Mouse (Mus musculus) intestine, embryonic 14.5 days (tissue): ENCODE data around the gene Gm20517. TPM values are rescaled to one million over a fixed set of nuclear protein-coding genes. Genes with fewer than 3 reads are reported as not detected.

Experiments
- ATAC-seq: fragments of 200-750 bp; cut with Nextera tagmentation; replicated peaks from 2 replicates; pipeline ENCODE4 v1.8.0; 2017; ENCODE audit warnings: low read depth, moderate number of reproducible peaks, moderate TSS enrichment, moderate library complexity; ENCODE audit not compliant: low FRiP score, low TSS enrichment
- DNase-seq: peaks from one replicate; pipeline ENCODE4 v3.0.0-alpha.2; 2018; ENCODE audit warnings: low spot score
- H3K27ac ChIP-seq: fragments of 300-500 bp; sonication (generic); 2 replicates; pipeline ENCODE4 v1.5.1; 2014; ENCODE audit warnings: low read depth, mild to moderate bottlenecking, control low read depth
- H3K27me3 ChIP-seq: fragments of 300-500 bp; sonication (generic); replicated peaks from 2 replicates; pipeline ENCODE4 v1.6.1; 2014; ENCODE audit warnings: low read length, control low read depth; ENCODE audit not compliant: control insufficient read depth, insufficient read depth
- H3K36me3 ChIP-seq: fragments of 300-500 bp; sonication (generic); 2 replicates; pipeline ENCODE4 v1.6.1; 2014; ENCODE audit warnings: low read length, control low read depth; ENCODE audit not compliant: control insufficient read depth, insufficient read depth
- H3K4me1 ChIP-seq: fragments of 300-500 bp; sonication (generic); replicated peaks from 2 replicates; pipeline ENCODE4 v1.6.1; 2014; ENCODE audit warnings: low read length, control low read depth, mixed read lengths; ENCODE audit not compliant: control insufficient read depth, insufficient read depth
- H3K4me2 ChIP-seq: fragments of 300-500 bp; sonication (generic); 2 replicates; pipeline ENCODE4 v1.6.1; 2014; ENCODE audit warnings: low read length
- H3K4me3 ChIP-seq: fragments of 300-500 bp; sonication (generic); 2 replicates; pipeline ENCODE4 v1.5.1; 2014; ENCODE audit warnings: low read depth, low read length, control low read depth, mixed read lengths
- H3K9ac ChIP-seq: fragments of 300-500 bp; sonication (generic); 2 replicates; pipeline ENCODE4 v1.6.1; 2014; ENCODE audit warnings: mild to moderate bottlenecking, low read length
- H3K9me3 ChIP-seq: fragments of 300-500 bp; sonication (generic); 2 replicates; pipeline ENCODE4 v1.6.1; 2016; ENCODE audit warnings: low read length, control low read depth; ENCODE audit not compliant: control insufficient read depth
- WGBS: fragments of 180-500 bp; shearing (Covaris S2); extraction: QIAGEN DNeasy Blood & Tissue Kit; methylation state at CpG from one replicate; pipeline ENCODE4 v1.1.7; 2014; 5-methylcytosine and 5-hydroxymethylcytosine counted together
- polyA plus RNA-seq: library from polyadenylated mRNA; unstranded; fragments of >200 nt; fragmentation: Nextera tagmentation; extraction: Ambion mirVana; gene quantifications from 2 replicates; pipeline ENCODE4 v1.2.1, GENCODE M21; 2014

The Gm20517 gene
- polyA plus RNA-seq, 1 experiment from 2014 or later: 1.8 TPM

GRCm38 (mm10) chr17:47664474-47664873, 53.1 kb downstream of the Gm20517 start:
- H3K27ac ChIP-seq: no peak overlapping the region
- no peaks in the 10 kb centered on the region for H3K27me3 ChIP-seq
- no peaks in the 10 kb centered on the region for H3K4me1 ChIP-seq
- no peak overlapping the region for H3K4me3 ChIP-seq
- WGBS: 88% methylated on average over 7 of the region's 7 CpGs
- no peak for DNase-seq
- no peak overlapping the region for H3K9ac ChIP-seq
- no peaks in the 10 kb centered on the region for H3K9me3 ChIP-seq
- H3K4me2 ChIP-seq: no peak overlapping the region
- ATAC-seq: no peak
- H3K36me3 ChIP-seq: 0 out of 2 replicates have a peak, but pooled peaks cover 5% of the 10 kb centered on the region

GRCm38 (mm10) chr17:47669166-47669565, 57.8 kb downstream of the Gm20517 start:
- H3K4me2 ChIP-seq: no peak overlapping the region
- DNase-seq (no peak), ATAC-seq (no peak)
- H3K27ac ChIP-seq: no peak overlapping the region
- H3K9ac ChIP-seq: no peak overlapping the region
- H3K4me1 ChIP-seq: no peaks in the 10 kb centered on the region
- H3K27me3 ChIP-seq: no peaks in the 10 kb centered on the region
- 69% methylated on average over 4 of the region's 4 CpGs for WGBS
- H3K9me3 ChIP-seq: no peaks in the 10 kb centered on the region
- H3K36me3 ChIP-seq: 0 out of 2 replicates have a peak, but pooled peaks cover 5% of the 10 kb centered on the region
- H3K4me3 ChIP-seq: no peak overlapping the region

- Histone ChIP-seq H3K4me3 (peak overlapping the region; percentile 32), H3K27me3 (no peaks in the 10 kb centered on the region), H3K9ac (0 out of 2 replicates have a peak overlapping the region, but pooled peaks have one; percentile 39), H3K36me3 (peaks cover 22% of the 10 kb centered on the region; the same call in 1 of the 2 replicates), H3K4me2 (peak overlapping the region; percentile 76), H3K4me1 (no peaks in the 10 kb centered on the region), H3K9me3 (no peaks in the 10 kb centered on the region), H3K27ac (no peak overlapping the region)
- DNase-seq (no peak), ATAC-seq (peak; percentile 41; the same call in 1 of the 2 replicates)
- WGBS: 20% methylated on average over 14 of the region's 14 CpGs
Measured at GRCm38 (mm10) chr17:47671988-47672310, 60.6 kb downstream of the Gm20517 start.

GRCm38 (mm10) chr17:47672311-47673111, 61.1 kb downstream of the Gm20517 start:
- Histone ChIP-seq H3K9me3 (no peaks in the 10 kb centered on the region), H3K27me3 (no peaks in the 10 kb centered on the region), H3K27ac (no peak overlapping the region), H3K9ac (0 out of 2 replicates have a peak overlapping the region, but pooled peaks have one; percentile 39), H3K36me3 (peaks cover 18% of the 10 kb centered on the region), H3K4me2 (peak overlapping the region; percentile 76), H3K4me3 (peak overlapping the region; percentile 32), H3K4me1 (no peaks in the 10 kb centered on the region)
- 7% methylated on average over 65 of the region's 68 CpGs for WGBS
- DNase-seq (peak; percentile 80), ATAC-seq (peak; percentile 70)

DNA sequence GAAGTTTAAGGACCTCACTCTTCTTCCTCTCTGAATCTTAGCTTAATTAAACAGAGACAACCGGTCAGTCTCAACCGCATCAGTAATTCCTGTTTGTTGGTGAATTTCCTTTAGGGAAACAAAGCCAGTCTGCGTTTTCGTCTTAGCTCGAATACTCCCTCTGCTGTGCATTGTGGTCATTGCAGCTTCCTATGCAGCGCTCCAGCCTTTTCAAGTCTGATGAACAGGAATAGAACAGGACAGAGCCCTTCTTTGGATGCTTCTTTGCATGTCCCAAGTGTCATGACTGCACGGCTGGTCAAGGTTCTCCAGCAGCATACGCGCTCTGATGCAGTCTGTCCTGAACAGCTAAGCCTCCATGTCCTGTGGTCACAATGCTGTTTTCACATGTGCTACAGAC, 65.2 kb downstream of the Gm20517 start:
- 22% methylated on average over 9 of the region's 9 CpGs for WGBS
- peak; percentile 92 for DNase-seq
- Histone ChIP-seq H3K4me3 (no peak overlapping the region), H3K9ac (no peak overlapping the region), H3K4me1 (no peaks in the 10 kb centered on the region), H3K27me3 (no peaks in the 10 kb centered on the region), H3K4me2 (no peak overlapping the region), H3K27ac (no peak overlapping the region), H3K9me3 (no peaks in the 10 kb centered on the region), H3K36me3 (peaks cover 52% of the 10 kb centered on the region)
- no peak for ATAC-seq

DNA sequence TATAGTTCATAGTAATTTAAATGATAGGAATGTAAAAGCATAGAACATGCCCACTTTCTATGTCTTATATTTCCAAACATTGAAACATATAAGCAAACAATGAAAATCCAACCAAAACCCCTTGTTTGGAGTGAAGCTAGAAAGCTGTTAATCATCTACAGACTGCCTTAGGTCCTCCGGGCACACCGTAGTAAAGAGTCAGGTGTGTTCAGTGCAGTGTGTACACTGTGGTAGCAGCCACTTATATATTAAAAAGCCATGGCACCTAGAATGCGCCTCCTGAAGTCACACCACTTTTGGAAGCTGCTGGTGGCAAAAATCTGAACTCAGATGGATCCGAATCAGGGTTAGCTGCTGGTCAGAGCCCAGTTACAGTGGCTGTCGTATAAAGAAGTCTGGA, 66.8 kb downstream of the Gm20517 start:
- no peak overlapping the region for H3K4me2 ChIP-seq
- H3K36me3 ChIP-seq: peaks cover 67% of the 10 kb centered on the region
- 75% methylated on average over 5 of the region's 5 CpGs for WGBS
- no peak overlapping the region for H3K9ac ChIP-seq
- H3K4me1 ChIP-seq: no peaks in the 10 kb centered on the region
- no peak overlapping the region for H3K4me3 ChIP-seq
- H3K27ac ChIP-seq: no peak overlapping the region
- H3K27me3 ChIP-seq: no peaks in the 10 kb centered on the region
- ATAC-seq (no peak), DNase-seq (no peak)
- H3K9me3 ChIP-seq: no peaks in the 10 kb centered on the region

- no peak overlapping the region for H3K4me3 ChIP-seq
- no peak for DNase-seq
- no peaks in the 10 kb centered on the region for H3K9me3 ChIP-seq
- no peak overlapping the region for H3K9ac ChIP-seq
- H3K36me3 ChIP-seq: peaks cover 71% of the 10 kb centered on the region
- H3K4me2 ChIP-seq: no peak overlapping the region
- no peak for ATAC-seq
- no peaks in the 10 kb centered on the region for H3K27me3 ChIP-seq
- no peak overlapping the region for H3K27ac ChIP-seq
- 69% methylated on average over 5 of the region's 5 CpGs for WGBS
- no peaks in the 10 kb centered on the region for H3K4me1 ChIP-seq
Measured at GRCm38 (mm10) chr17:47678702-47679101, 67.3 kb downstream of the Gm20517 start.

DNA sequence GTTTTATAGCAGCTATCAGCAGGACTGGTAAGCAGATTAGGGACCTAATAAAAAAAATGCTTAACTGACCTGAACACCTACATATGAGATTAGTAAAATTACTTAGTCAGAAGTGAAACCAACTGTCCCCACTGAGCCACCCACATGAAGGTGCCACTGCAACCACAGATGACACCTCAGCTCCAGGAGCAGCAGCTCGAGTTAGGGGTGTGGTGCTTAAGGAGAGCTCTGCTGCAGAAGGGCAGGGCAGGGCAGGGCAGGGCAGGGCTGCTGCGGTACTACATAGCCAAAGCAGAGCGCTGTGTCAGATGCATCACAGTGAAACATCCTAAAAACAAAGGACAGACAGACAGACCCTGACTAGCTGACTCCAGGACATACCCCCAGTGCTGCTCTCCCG, 71.4 kb downstream of the Gm20517 start:
- DNase-seq (no peak), ATAC-seq (no peak)
- Histone ChIP-seq H3K27ac (no peak overlapping the region), H3K36me3 (peaks cover 80% of the 10 kb centered on the region), H3K4me2 (no peak overlapping the region), H3K4me3 (no peak overlapping the region), H3K27me3 (no peaks in the 10 kb centered on the region), H3K4me1 (peaks cover 7% of the 10 kb centered on the region; the same call in 1 of the 2 replicates), H3K9ac (no peak overlapping the region), H3K9me3 (no peaks in the 10 kb centered on the region)
- 70% methylated on average over 4 of the region's 4 CpGs for WGBS
